9 mouse cellular contexts compared by ENCODE assay signal in genomic region chr5:101765390-101765901, GRCm38 (mm10). TPM values are rescaled to one million over a fixed set of nuclear protein-coding genes. Genes with fewer than 3 reads are reported as not detected.
DNase-seq lines count a peak whose midpoint lies in the region; ATAC-seq and TF ChIP-seq lines count a peak whose summit lies in the region.
"Had no signal": no experiment of that assay in that cellular context is flagged by ENCODE, and none has a peak within 500 bp of the region (broad histone marks: within the 10 kb centered on the region; RNA-seq: fewer than 3 reads in every experiment).

No protein-coding gene starts in this region.

- no peaks in the 10 kb centered on the region for H3K27me3 ChIP-seq in heart, adult 2 months (ENCODE audit: control insufficient read depth, insufficient read depth, low read length)
- peaks cover 56% of the 10 kb centered on the region for H3K27me3 ChIP-seq in lung, embryonic 15.5 days
- H3K27me3 ChIP-seq in splenic B cell, adult 2 months (ENCODE audit: control insufficient read depth, insufficient read depth, low read length, poor library complexity, severe bottlenecking): no peaks in the 10 kb centered on the region

- no peaks in the 10 kb centered on the region for H3K36me3 ChIP-seq in heart, adult 2 months (ENCODE audit: control insufficient read depth, insufficient read depth, low read length)
- H3K36me3 ChIP-seq in lung, embryonic 15.5 days: no peaks in the 10 kb centered on the region
- H3K36me3 ChIP-seq in splenic B cell, adult 2 months (ENCODE audit: control insufficient read depth, insufficient read depth, low read length, poor library complexity, severe bottlenecking): no peaks in the 10 kb centered on the region
- H3K36me3 ChIP-seq: G1E had no signal

- WGBS in heart, adult 2 months: 2% methylated on average over 44 of the region's 45 CpGs
- WGBS in lung, embryonic 15.5 days: under 1% methylated on average over 44 of the region's 45 CpGs

- no peaks in the 10 kb centered on the region for H3K79me2 ChIP-seq in heart, adult 2 months (replicated peaks; ENCODE audit: control insufficient read depth, insufficient read depth, low read length)

- H3K9me3 ChIP-seq in lung, embryonic 15.5 days: no peaks in the 10 kb centered on the region

- peak overlapping the region; percentile 67 for H3K27ac ChIP-seq in heart, adult 2 months
- 0 out of 2 replicates have a peak overlapping the region, but pooled peaks have one; percentile 42 for H3K27ac ChIP-seq in lung, embryonic 15.5 days

- 0 out of 2 replicates have a peak, but pooled peaks have one; percentile 28 for ATAC-seq in lung, embryonic 15.5 days (ENCODE audit: borderline replicate concordance, extremely low read depth, low FRiP score, low TSS enrichment)

- no peak for TF ChIP-seq POLR2A in heart, adult 2 months (IDR thresholded peaks at IDR 0.05; ENCODE audit: insufficient read depth, low read depth, low read length)

- no peak for TF ChIP-seq CTCF in heart, adult 2 months (IDR thresholded peaks at IDR 0.05)

- peak overlapping the region; percentile 65 for H3K9ac ChIP-seq in heart, adult 2 months (ENCODE audit: low read depth, low read length)
- H3K9ac ChIP-seq in lung, embryonic 15.5 days: peak overlapping the region; percentile 53

- TF ChIP-seq EP300 in heart, adult 2 months (IDR thresholded peaks at IDR 0.05; ENCODE audit: insufficient read depth, low read depth, low read length): no peak

- H3K4me2 ChIP-seq in lung, embryonic 15.5 days: peak overlapping the region; percentile 99

- H3K4me1 ChIP-seq in heart, adult 2 months (ENCODE audit: control insufficient read depth, insufficient read depth, low read length): peaks cover 2% of the 10 kb centered on the region; the same call in 1 of the 2 replicates
- peaks cover 22% of the 10 kb centered on the region for H3K4me1 ChIP-seq in lung, embryonic 15.5 days

- H3K4me3 ChIP-seq in heart, adult 2 months: peak overlapping the region; percentile 74
- H3K4me3 ChIP-seq in lung, embryonic 15.5 days: peak overlapping the region; percentile 64

- intact Hi-C loops in heart, adult 2 months (cut with DNase I): loop anchor here (5.0 kb wide), 1 partner anchor 307 kb away; no protein-coding TSS in a partner anchor

- peak; percentile 26 to 38 for DNase-seq in lung, adult 18-20 months
- no peak for DNase-seq in lung, postnatal 25 days (ENCODE audit: low spot score)
- peak; percentile 25 for DNase-seq in embryo, embryonic 10 days (ENCODE audit: low spot score)
- peak; percentile 49 to 58 for DNase-seq in heart, adult 2 months
- peak; percentile 59 for DNase-seq in kidney, adult 18-20 months
- peak; percentile 27 for DNase-seq in splenic B cell, adult 2 months (ENCODE audit: low read depth, low spot score)
- DNase-seq in thymus, postnatal 36 days: no peak

RNA-seq across cellular contexts. Expression of gene Cds1, which starts 0.5 kb away (rescaled TPM):
- total RNA-seq in heart, adult 2 months (2021): 10 to 100 TPM; 17.3 to 20.9 TPM
- polyA plus RNA-seq in heart, adult 2 months (2012; rRNA removed): 3.2 and 4.2 TPM in 2 replicates
- polyA plus RNA-seq in lung, embryonic 15.5 days (2015; fragmentation: Nextera tagmentation; extraction: Ambion mirVana): 4.1 and 7.4 TPM in 2 replicates
- total RNA-seq: G1E had no signal
- polyA plus RNA-seq: G1E had no signal

Comparison
In these comparisons a context has a peak if more than half of its experiments do, and no peak if none do; other contexts are left out.
1. DNase-seq: peak in lung, adult 18-20 months (2 of 2), embryo, embryonic 10 days (single experiment), heart, adult 2 months (2 of 2), kidney, adult 18-20 months (single experiment) and splenic B cell, adult 2 months (single experiment); none in lung, postnatal 25 days (single experiment) and thymus, postnatal 36 days (0 of 2).